Mouse (Mus musculus) heart, embryonic 11.5 days (tissue): ENCODE data around the gene Rec114. TPM values are rescaled to one million over a fixed set of nuclear protein-coding genes. Genes with fewer than 3 reads are reported as not detected.

ENCODE experiments used
- ATAC-seq: fragments of 200-750 bp; cut with Nextera tagmentation; replicated peaks from 2 replicates; pipeline ENCODE4 v1.8.0; 2017; ENCODE audit warnings: moderate library complexity; ENCODE audit not compliant: insufficient number of reproducible peaks, low FRiP score, low TSS enrichment
- H3K27ac ChIP-seq: fragments of 300-500 bp; sonication (generic); 2 replicates; pipeline ENCODE4 v1.5.1; 2014; ENCODE audit warnings: mild to moderate bottlenecking, low read depth, low read length
- H3K27me3 ChIP-seq: fragments of 300-500 bp; sonication (generic); 2 replicates; pipeline ENCODE4 v1.6.1; 2014; ENCODE audit warnings: mild to moderate bottlenecking, low read length, mixed read lengths; ENCODE audit not compliant: control insufficient read depth, insufficient read depth
- H3K36me3 ChIP-seq: fragments of 300-500 bp; sonication (generic); 2 replicates; pipeline ENCODE4 v1.6.1; 2014; ENCODE audit warnings: mild to moderate bottlenecking, low read length, moderate library complexity, mixed read lengths; ENCODE audit not compliant: control insufficient read depth, insufficient read depth
- H3K4me1 ChIP-seq: fragments of 300-500 bp; sonication (generic); 2 replicates; pipeline ENCODE4 v1.6.1; 2014; ENCODE audit warnings: low read length; ENCODE audit not compliant: control insufficient read depth, insufficient read depth
- H3K4me2 ChIP-seq: fragments of 300-500 bp; sonication (generic); 2 replicates; pipeline ENCODE4 v1.6.1; 2014; ENCODE audit warnings: mild to moderate bottlenecking, moderate library complexity
- H3K4me3 ChIP-seq: fragments of 300-500 bp; sonication (generic); 2 replicates; pipeline ENCODE4 v1.5.1; 2014; ENCODE audit warnings: low read depth, low read length
- H3K9ac ChIP-seq: fragments of 300-500 bp; sonication (generic); 2 replicates; pipeline ENCODE4 v1.6.1; 2014; ENCODE audit warnings: mild to moderate bottlenecking, low read depth, low read length, moderate library complexity
- H3K9me3 ChIP-seq: fragments of 300-500 bp; sonication (generic); replicated peaks from 2 replicates; pipeline ENCODE4 v1.6.1; 2016; ENCODE audit warnings: low read length; ENCODE audit not compliant: control insufficient read depth
- WGBS: fragments of 180-500 bp; shearing (Covaris S2); extraction: QIAGEN DNeasy Blood & Tissue Kit; methylation state at CpG from one replicate; pipeline ENCODE4 v1.1.7; 2014; ENCODE audit not compliant: insufficient replicate concordance; 5-methylcytosine and 5-hydroxymethylcytosine counted together
- polyA plus RNA-seq: library from polyadenylated mRNA; unstranded; fragments of >200 nt; fragmentation: Nextera tagmentation; extraction: Ambion mirVana; gene quantifications from 2 replicates; pipeline ENCODE4 v1.2.1, GENCODE M21; 2014

Rec114 gene
- 15.5 and 15.6 TPM in 2 replicates for polyA plus RNA-seq

- ATAC-seq = no peak
- 94% methylated on average over 3 of the region's 3 CpGs for WGBS
- H3K27ac ChIP-seq = no peak within 1 kb of the TSS
Observed at GRCm38 (mm10) chr9:58743702-58744248, at the start of gene Rec114. Gene Rec114 (minus strand): TSS chr9:58743964.

GRCm38 (mm10) chr9:58789476-58789875, 45.7 kb upstream of the Rec114 start:
- no peak overlapping the region for H3K9ac ChIP-seq
- no peak for ATAC-seq
- WGBS = 81% methylated on average over 3 of the region's 3 CpGs
- H3K4me3 ChIP-seq = no peak overlapping the region
- H3K4me1 ChIP-seq = 0 out of 2 replicates have a peak, but pooled peaks cover under 1% of the 10 kb centered on the region
- no peak overlapping the region for H3K4me2 ChIP-seq
- H3K27ac ChIP-seq = no peak overlapping the region
- no peaks in the 10 kb centered on the region for H3K9me3 ChIP-seq
- no peaks in the 10 kb centered on the region for H3K36me3 ChIP-seq
- H3K27me3 ChIP-seq = no peaks in the 10 kb centered on the region

More at GRCm38 (mm10) chr9:58743702-58744248, at the start of gene Rec114:
- Histone ChIP-seq H3K9ac (no peak within 1 kb of the TSS), H3K36me3 (no peaks in the 10 kb centered on the region), H3K4me3 (no peak within 1 kb of the TSS), H3K4me2 (no peak within 1 kb of the TSS), H3K27me3 (no peaks in the 10 kb centered on the region), H3K4me1 (0 out of 2 replicates have a peak, but pooled peaks cover 4% of the 10 kb centered on the region), H3K9me3 (no peaks in the 10 kb centered on the region)

DNA sequence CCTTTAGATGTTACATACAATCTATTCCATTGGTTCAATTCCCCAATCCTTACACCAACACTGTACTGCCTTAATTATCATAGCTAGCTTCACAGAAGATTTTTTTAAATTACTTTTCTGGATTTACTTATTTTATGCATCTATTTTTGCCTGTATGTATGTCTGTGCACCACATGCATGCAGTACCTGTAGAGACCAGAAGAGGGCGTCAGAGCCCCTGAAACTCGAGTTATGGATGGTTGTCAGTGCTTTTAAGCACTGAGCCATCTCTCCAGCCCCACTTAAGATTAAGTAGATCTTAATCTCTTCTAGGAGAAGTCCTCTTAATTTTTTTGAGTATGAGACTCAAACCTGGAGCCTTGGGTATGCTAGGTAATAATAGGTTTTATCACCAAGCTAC, 31.6 kb upstream of the Rec114 start:
- Histone ChIP-seq H3K9ac (no peak overlapping the region), H3K36me3 (no peaks in the 10 kb centered on the region), H3K4me2 (no peak overlapping the region), H3K4me3 (no peak overlapping the region), H3K27ac (no peak overlapping the region), H3K9me3 (no peaks in the 10 kb centered on the region; the same call in 1 of the 2 replicates), H3K27me3 (no peaks in the 10 kb centered on the region), H3K4me1 (no peaks in the 10 kb centered on the region)
- WGBS = 24% methylated on average over 2 of the region's 2 CpGs
- ATAC-seq = no peak

GRCm38 (mm10) chr9:58774761-58775160, 31.0 kb upstream of the Rec114 start:
- 0 out of 2 replicates have a peak, but pooled peaks cover 3% of the 10 kb centered on the region for H3K4me1 ChIP-seq
- no peaks in the 10 kb centered on the region; the same call in 1 of the 2 replicates for H3K9me3 ChIP-seq
- no peak overlapping the region for H3K4me3 ChIP-seq
- 58% methylated on average over 3 of the region's 3 CpGs for WGBS
- no peaks in the 10 kb centered on the region for H3K36me3 ChIP-seq
- H3K27ac ChIP-seq = no peak overlapping the region
- no peak overlapping the region for H3K9ac ChIP-seq
- H3K27me3 ChIP-seq = no peaks in the 10 kb centered on the region
- no peak overlapping the region for H3K4me2 ChIP-seq
- no peak for ATAC-seq

- Histone ChIP-seq H3K9ac (no peak overlapping the region), H3K9me3 (no peaks in the 10 kb centered on the region; the same call in 1 of the 2 replicates), H3K4me1 (0 out of 2 replicates have a peak, but pooled peaks cover 4% of the 10 kb centered on the region), H3K27me3 (no peaks in the 10 kb centered on the region), H3K4me2 (peak overlapping the region; percentile 38), H3K4me3 (no peak overlapping the region), H3K36me3 (no peaks in the 10 kb centered on the region), H3K27ac (no peak overlapping the region)
- 55% methylated on average over 12 of the region's 12 CpGs for WGBS
- ATAC-seq = no peak
Observed at GRCm38 (mm10) chr9:58769943-58770342, 26.2 kb upstream of the Rec114 start.

DNA sequence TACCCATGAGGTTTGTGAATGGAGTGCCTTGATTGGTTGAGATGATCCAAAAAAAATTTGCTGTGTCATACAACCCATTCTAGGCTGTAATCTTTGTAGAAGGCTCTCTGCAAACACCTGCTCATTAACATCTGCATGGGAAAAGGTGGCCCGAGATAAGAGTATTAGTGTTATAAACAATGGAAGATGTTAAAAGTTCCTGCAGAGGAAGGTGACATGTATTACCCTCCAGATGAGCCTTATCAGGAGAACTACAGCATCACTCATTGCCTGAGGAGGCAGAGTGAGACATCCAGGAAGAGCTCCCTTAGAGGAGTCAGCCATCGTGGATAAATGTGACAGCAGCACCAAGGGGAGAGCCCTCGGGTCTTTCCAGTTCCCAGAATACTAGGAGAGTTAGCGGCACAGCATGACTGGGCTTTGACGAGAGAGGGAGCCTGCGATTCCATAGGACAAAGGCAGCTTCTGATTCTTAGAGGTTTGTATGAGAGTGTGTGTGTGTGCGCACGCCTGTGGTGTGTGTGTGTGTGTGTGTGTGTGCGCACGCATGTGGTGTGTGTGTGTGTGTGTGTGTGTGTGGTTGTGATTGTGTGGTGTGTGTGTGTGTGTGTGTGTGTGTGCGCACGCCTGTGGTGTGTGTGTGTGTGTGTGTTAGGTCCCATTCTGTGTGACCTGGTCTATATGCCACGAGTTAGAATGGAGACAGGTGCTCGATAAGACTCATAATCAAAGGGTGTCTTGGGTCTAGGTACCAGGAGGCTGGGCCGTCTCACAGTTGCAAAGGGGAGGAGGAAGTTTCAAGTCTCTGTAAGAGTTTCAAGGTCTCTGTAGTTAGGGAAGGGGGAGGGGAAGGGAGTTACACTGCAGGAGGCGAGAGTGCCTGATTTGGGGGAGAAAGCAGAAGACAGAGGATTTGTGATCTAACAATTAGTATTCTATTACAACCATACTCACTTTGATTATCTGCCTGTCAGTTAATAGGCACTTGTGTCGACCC, 23.5 kb upstream of the Rec114 start:
- H3K9me3 ChIP-seq = no peaks in the 10 kb centered on the region
- no peak overlapping the region for H3K9ac ChIP-seq
- no peak overlapping the region for H3K4me3 ChIP-seq
- WGBS = 66% methylated on average over 16 of the region's 17 CpGs
- H3K27me3 ChIP-seq = no peaks in the 10 kb centered on the region
- H3K4me2 ChIP-seq = no peak overlapping the region
- peak; percentile 97 for ATAC-seq
- no peaks in the 10 kb centered on the region for H3K36me3 ChIP-seq
- H3K27ac ChIP-seq = no peak overlapping the region
- 0 out of 2 replicates have a peak, but pooled peaks cover 4% of the 10 kb centered on the region for H3K4me1 ChIP-seq

DNA sequence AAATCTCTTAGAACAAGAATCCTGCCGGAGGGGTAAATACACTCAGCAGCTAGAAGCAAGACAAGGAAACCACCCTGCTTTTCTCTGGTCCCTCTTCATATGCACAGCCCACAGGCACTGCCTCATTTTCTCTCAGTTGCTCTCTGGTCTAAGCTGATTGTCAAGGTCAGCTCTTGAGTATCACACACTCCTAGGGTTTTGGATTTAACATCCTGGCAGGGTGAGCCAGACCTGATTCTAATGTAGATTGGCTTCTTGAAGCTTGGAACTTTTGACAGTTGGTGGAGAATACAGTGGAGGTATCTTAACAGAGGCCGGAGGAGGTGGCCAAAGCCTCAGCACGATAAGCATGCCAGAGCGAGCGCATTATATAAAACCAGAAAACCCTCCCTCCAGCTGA, 20.6 kb upstream of the Rec114 start:
- WGBS = 72% methylated on average over 5 of the region's 5 CpGs

DNA sequence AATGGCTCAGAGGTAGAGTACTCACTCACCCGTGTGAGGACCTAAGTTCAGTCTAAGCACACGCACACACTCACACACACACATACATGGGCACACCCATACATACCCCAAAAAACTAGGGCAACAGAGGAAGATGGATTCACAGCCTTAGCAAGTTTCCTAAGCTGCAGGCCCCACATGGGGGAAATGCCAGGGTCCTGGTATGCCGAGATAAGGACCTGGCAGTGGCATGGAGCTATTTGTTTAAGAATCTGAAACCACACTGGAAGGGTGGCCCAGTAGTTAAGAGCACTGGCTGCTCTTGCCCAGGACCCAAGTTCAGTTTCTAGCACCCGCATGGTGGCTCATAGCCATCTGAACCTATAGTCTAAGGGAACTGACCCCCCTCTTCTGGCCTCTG, 19.4 kb upstream of the Rec114 start:
- Histone ChIP-seq H3K9ac (no peak overlapping the region), H3K36me3 (no peaks in the 10 kb centered on the region), H3K4me2 (no peak overlapping the region), H3K4me3 (no peak overlapping the region), H3K27ac (no peak overlapping the region), H3K27me3 (no peaks in the 10 kb centered on the region), H3K4me1 (no peaks in the 10 kb centered on the region; the same call in 1 of the 2 replicates), H3K9me3 (no peaks in the 10 kb centered on the region)
- ATAC-seq = no peak
- 62% methylated on average over 4 of the region's 4 CpGs for WGBS

More for the DNA sequence above, 20.6 kb upstream of the Rec114 start:
- Histone ChIP-seq H3K36me3 (no peaks in the 10 kb centered on the region), H3K27me3 (no peaks in the 10 kb centered on the region), H3K9ac (no peak overlapping the region), H3K27ac (no peak overlapping the region), H3K4me1 (no peaks in the 10 kb centered on the region), H3K4me3 (no peak overlapping the region), H3K4me2 (no peak overlapping the region), H3K9me3 (no peaks in the 10 kb centered on the region)
- ATAC-seq = no peak
